Mouse (Mus musculus): ENCODE data around the gene 2310011J03Rik. TPM values are rescaled to one million over a fixed set of nuclear protein-coding genes. Genes with fewer than 3 reads are reported as not detected.

The 2310011J03Rik gene
- polyA plus RNA-seq, 1 experiment from 2014 or later: 45.0 TPM

GRCm38 (mm10) chr10:80356001-80356682 is 35.8 kb upstream of the 2310011J03Rik start, which contains the start of gene Plk5:
Gene Plk5, plus strand, starts transcription at chr10:80356459.
- H3K36me3 ChIP-seq (ENCODE audit: control insufficient read depth, insufficient read depth, low read length): no peaks in the 10 kb centered on the region
- DNase-seq (ENCODE audit: low spot score): peak; percentile 42
- peak within 1 kb of the TSS; percentile 58 for H3K4me2 ChIP-seq (ENCODE audit: low read depth, severe bottlenecking)
- WGBS: 1% methylated on average over 51 of the region's 53 CpGs
- H3K9ac ChIP-seq (ENCODE audit: low read length): peak within 1 kb of the TSS; percentile 50
- H3K4me3 ChIP-seq (ENCODE audit: low read depth, low read length): peak within 1 kb of the TSS; percentile 30
- H3K9me3 ChIP-seq (ENCODE audit: control insufficient read depth, low read length): 0 out of 2 replicates have a peak, but pooled peaks cover 3% of the 10 kb centered on the region
- H3K27me3 ChIP-seq (ENCODE audit: control insufficient read depth, insufficient read depth, low read length): peaks cover 74% of the 10 kb centered on the region
- no peak for ATAC-seq (ENCODE audit: insufficient number of reproducible peaks, low FRiP score, low TSS enrichment, low read depth)
- peaks cover 9% of the 10 kb centered on the region for H3K4me1 ChIP-seq (ENCODE audit: control insufficient read depth, insufficient read depth, low read length)
- no peak within 1 kb of the TSS for H3K27ac ChIP-seq (replicated peaks; ENCODE audit: low read depth, low read length)

GRCm38 (mm10) chr10:80355431-80355830 is 35.1 kb upstream of the 2310011J03Rik start:
- peaks cover 81% of the 10 kb centered on the region for H3K27me3 ChIP-seq (ENCODE audit: control insufficient read depth, insufficient read depth, low read length)
- peaks cover 9% of the 10 kb centered on the region for H3K4me1 ChIP-seq (ENCODE audit: control insufficient read depth, insufficient read depth, low read length)
- no peak overlapping the region for H3K9ac ChIP-seq (ENCODE audit: low read length)
- H3K4me3 ChIP-seq (ENCODE audit: low read depth, low read length): no peak overlapping the region
- H3K36me3 ChIP-seq (ENCODE audit: control insufficient read depth, insufficient read depth, low read length): no peaks in the 10 kb centered on the region
- no peak for ATAC-seq (ENCODE audit: insufficient number of reproducible peaks, low FRiP score, low TSS enrichment, low read depth)
- DNase-seq (ENCODE audit: low spot score): no peak
- 0 out of 2 replicates have a peak, but pooled peaks cover 3% of the 10 kb centered on the region for H3K9me3 ChIP-seq (ENCODE audit: control insufficient read depth, low read length)
- WGBS: 5% methylated on average over 9 of the region's 9 CpGs
- no peak overlapping the region for H3K27ac ChIP-seq (replicated peaks; ENCODE audit: low read depth, low read length)
- H3K4me2 ChIP-seq (ENCODE audit: low read depth, severe bottlenecking): 0 out of 2 replicates have a peak overlapping the region, but pooled peaks have one; percentile 2

- peaks cover 92% of the 10 kb centered on the region for H3K27me3 ChIP-seq (ENCODE audit: control insufficient read depth, insufficient read depth, low read length)
- DNase-seq (ENCODE audit: low spot score): no peak
- H3K9me3 ChIP-seq (ENCODE audit: control insufficient read depth, low read length): 0 out of 2 replicates have a peak, but pooled peaks cover 3% of the 10 kb centered on the region
- ATAC-seq (ENCODE audit: insufficient number of reproducible peaks, low FRiP score, low TSS enrichment, low read depth): no peak
- H3K36me3 ChIP-seq (ENCODE audit: control insufficient read depth, insufficient read depth, low read length): no peaks in the 10 kb centered on the region
- no peak overlapping the region for H3K4me2 ChIP-seq (ENCODE audit: low read depth, severe bottlenecking)
- no peak overlapping the region for H3K27ac ChIP-seq (replicated peaks; ENCODE audit: low read depth, low read length)
- 66% methylated on average over 8 of the region's 8 CpGs for WGBS
- H3K9ac ChIP-seq (ENCODE audit: low read length): no peak overlapping the region
- H3K4me1 ChIP-seq (ENCODE audit: control insufficient read depth, insufficient read depth, low read length): peaks cover 20% of the 10 kb centered on the region
- H3K4me3 ChIP-seq (ENCODE audit: low read depth, low read length): no peak overlapping the region
Observed at GRCm38 (mm10) chr10:80352727-80353126, 32.4 kb upstream of the 2310011J03Rik start.

- peaks cover 91% of the 10 kb centered on the region for H3K27me3 ChIP-seq (ENCODE audit: control insufficient read depth, insufficient read depth, low read length)
- no peak overlapping the region for H3K4me3 ChIP-seq (ENCODE audit: low read depth, low read length)
- H3K27ac ChIP-seq (replicated peaks; ENCODE audit: low read depth, low read length): no peak overlapping the region
- H3K9ac ChIP-seq (ENCODE audit: low read length): no peak overlapping the region
- 34% methylated on average over 11 of the region's 11 CpGs for WGBS
- no peaks in the 10 kb centered on the region for H3K36me3 ChIP-seq (ENCODE audit: control insufficient read depth, insufficient read depth, low read length)
- DNase-seq (ENCODE audit: low spot score) (no peak), ATAC-seq (ENCODE audit: insufficient number of reproducible peaks, low FRiP score, low TSS enrichment, low read depth) (no peak)
- no peak overlapping the region for H3K4me2 ChIP-seq (ENCODE audit: low read depth, severe bottlenecking)
- 0 out of 2 replicates have a peak, but pooled peaks cover 3% of the 10 kb centered on the region for H3K9me3 ChIP-seq (ENCODE audit: control insufficient read depth, low read length)
- H3K4me1 ChIP-seq (ENCODE audit: control insufficient read depth, insufficient read depth, low read length): peaks cover 18% of the 10 kb centered on the region
Observed at GRCm38 (mm10) chr10:80351896-80352295, 31.6 kb upstream of the 2310011J03Rik start.

GRCm38 (mm10) chr10:80350292-80350691 is 30.0 kb upstream of the 2310011J03Rik start:
- peaks cover 90% of the 10 kb centered on the region for H3K27me3 ChIP-seq (ENCODE audit: control insufficient read depth, insufficient read depth, low read length)
- H3K4me1 ChIP-seq (ENCODE audit: control insufficient read depth, insufficient read depth, low read length): peaks cover 10% of the 10 kb centered on the region; the same call in 1 of the 2 replicates
- ATAC-seq (ENCODE audit: insufficient number of reproducible peaks, low FRiP score, low TSS enrichment, low read depth) (peak; percentile 45; the same call in 1 of the 2 replicates), DNase-seq (ENCODE audit: low spot score) (peak; percentile 93)
- no peak overlapping the region for H3K4me2 ChIP-seq (ENCODE audit: low read depth, severe bottlenecking)
- no peaks in the 10 kb centered on the region for H3K9me3 ChIP-seq (ENCODE audit: control insufficient read depth, low read length)
- no peak overlapping the region for H3K27ac ChIP-seq (replicated peaks; ENCODE audit: low read depth, low read length)
- no peak overlapping the region for H3K9ac ChIP-seq (ENCODE audit: low read length)
- WGBS: 2% methylated on average over 7 of the region's 7 CpGs
- no peak overlapping the region for H3K4me3 ChIP-seq (ENCODE audit: low read depth, low read length)
- H3K36me3 ChIP-seq (ENCODE audit: control insufficient read depth, insufficient read depth, low read length): no peaks in the 10 kb centered on the region

GRCm38 (mm10) chr10:80348981-80349380 is 28.6 kb upstream of the 2310011J03Rik start:
- no peak overlapping the region for H3K9ac ChIP-seq (ENCODE audit: low read length)
- no peak overlapping the region for H3K27ac ChIP-seq (replicated peaks; ENCODE audit: low read depth, low read length)
- peaks cover 10% of the 10 kb centered on the region; the same call in 1 of the 2 replicates for H3K4me1 ChIP-seq (ENCODE audit: control insufficient read depth, insufficient read depth, low read length)
- DNase-seq (ENCODE audit: low spot score) (no peak), ATAC-seq (ENCODE audit: insufficient number of reproducible peaks, low FRiP score, low TSS enrichment, low read depth) (no peak)
- peak overlapping the region; percentile 31; the same call in 1 of the 2 replicates for H3K4me2 ChIP-seq (ENCODE audit: low read depth, severe bottlenecking)
- H3K4me3 ChIP-seq (ENCODE audit: low read depth, low read length): peak overlapping the region; percentile 2; the same call in 1 of the 2 replicates
- peaks cover 91% of the 10 kb centered on the region for H3K27me3 ChIP-seq (ENCODE audit: control insufficient read depth, insufficient read depth, low read length)
- 21% methylated on average over 25 of the region's 26 CpGs for WGBS
- no peaks in the 10 kb centered on the region for H3K36me3 ChIP-seq (ENCODE audit: control insufficient read depth, insufficient read depth, low read length)
- H3K9me3 ChIP-seq (ENCODE audit: control insufficient read depth, low read length): no peaks in the 10 kb centered on the region

GRCm38 (mm10) chr10:80348244-80348781 is 28.0 kb upstream of the 2310011J03Rik start, which contains the start of gene Adamtsl5:
Gene Adamtsl5, minus strand, starts transcription at chr10:80348412.
- Histone ChIP-seq H3K36me3 (ENCODE audit: control insufficient read depth, insufficient read depth, low read length) (no peaks in the 10 kb centered on the region), H3K4me3 (ENCODE audit: low read depth, low read length) (peak within 1 kb of the TSS; percentile 9; the same call in 1 of the 2 replicates), H3K27ac (replicated peaks; ENCODE audit: low read depth, low read length) (no peak within 1 kb of the TSS), H3K9me3 (ENCODE audit: control insufficient read depth, low read length) (no peaks in the 10 kb centered on the region), H3K4me1 (ENCODE audit: control insufficient read depth, insufficient read depth, low read length) (peaks cover 10% of the 10 kb centered on the region; the same call in 1 of the 2 replicates), H3K27me3 (ENCODE audit: control insufficient read depth, insufficient read depth, low read length) (peaks cover 94% of the 10 kb centered on the region), H3K9ac (ENCODE audit: low read length) (no peak within 1 kb of the TSS), H3K4me2 (ENCODE audit: low read depth, severe bottlenecking) (peak within 1 kb of the TSS; percentile 31)
- under 1% methylated on average over 42 of the region's 42 CpGs for WGBS
- peak; percentile 70 for DNase-seq (ENCODE audit: low spot score)
- no peak for ATAC-seq (ENCODE audit: insufficient number of reproducible peaks, low FRiP score, low TSS enrichment, low read depth)

- ATAC-seq (ENCODE audit: insufficient number of reproducible peaks, low FRiP score, low TSS enrichment, low read depth): no peak
- Histone ChIP-seq H3K4me3 (ENCODE audit: low read depth, low read length) (no peak overlapping the region), H3K36me3 (ENCODE audit: control insufficient read depth, insufficient read depth, low read length) (no peaks in the 10 kb centered on the region), H3K4me1 (ENCODE audit: control insufficient read depth, insufficient read depth, low read length) (peaks cover 10% of the 10 kb centered on the region; the same call in 1 of the 2 replicates), H3K27me3 (ENCODE audit: control insufficient read depth, insufficient read depth, low read length) (peaks cover 95% of the 10 kb centered on the region), H3K9ac (ENCODE audit: low read length) (no peak overlapping the region), H3K9me3 (ENCODE audit: control insufficient read depth, low read length) (no peaks in the 10 kb centered on the region), H3K27ac (replicated peaks; ENCODE audit: low read depth, low read length) (no peak overlapping the region), H3K4me2 (ENCODE audit: low read depth, severe bottlenecking) (no peak overlapping the region)
- no peak for DNase-seq (ENCODE audit: low spot score)
- 14% methylated on average over 16 of the region's 17 CpGs for WGBS
Observed at GRCm38 (mm10) chr10:80347514-80347967, 27.2 kb upstream of the 2310011J03Rik start.
